Mouse (Mus musculus): Measurements from ENCODE around the gene Wwtr1.

- TF ChIP-seq CTCF (IDR thresholded peaks at IDR 0.05; ENCODE audit: borderline replicate concordance, extremely low read depth, insufficient read depth, insufficient read length), result no peak
- TF ChIP-seq POLR2A (IDR thresholded peaks at IDR 0.05; ENCODE audit: borderline replicate concordance, extremely low read depth, insufficient read depth, insufficient read length, poor library complexity, severe bottlenecking), result no peak
Measured at GRCm38 (mm10) chr3:57575660-57576055, at the start of gene Wwtr1.

Measured in brain, embryonic 14.5 days (tissue).